Mouse (Mus musculus) heart, postnatal 36 days (tissue): Measurements from ENCODE around the gene Lce1h. TPM values are rescaled to one million over a fixed set of nuclear protein-coding genes. Genes with fewer than 3 reads are reported as not detected.

Experiments
- DNase-seq, 2 experiments: peaks; one replicate each; pipeline ENCODE4 v3.0.0; 2021 to 2022
- intact Hi-C: fragments of 180-260 bp; cut with DNase I; formaldehyde crosslinking; loops from one replicate; pipeline ENCODE4 v1.15.1; 2025
- total RNA-seq, 2 experiments: library from RNA; stranded (reverse); gene quantifications; 2 replicates each; pipeline ENCODE4 v1.2.3; 2021

Gene Lce1h
- not detected for total RNA-seq

DNA sequence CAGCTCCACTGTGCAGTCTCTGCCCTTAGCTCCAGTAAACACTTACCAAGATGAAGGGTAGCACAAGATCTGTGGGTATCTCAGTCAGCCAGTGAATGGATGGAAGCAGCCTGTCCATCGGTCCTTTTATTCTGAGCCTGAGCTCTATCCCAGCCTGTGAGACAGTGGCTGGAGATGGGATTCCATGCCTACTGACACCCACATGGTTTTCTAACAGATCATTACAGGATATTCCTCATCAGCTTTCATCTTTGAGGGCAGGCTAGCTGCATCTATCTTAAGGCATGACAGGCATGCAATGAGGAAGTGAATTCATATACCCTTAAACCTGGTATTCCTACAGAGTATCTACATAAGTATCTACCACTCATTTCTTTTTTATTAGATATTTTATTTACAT, at the start of gene Lce1h:
Lce1h (minus strand) TSS at position 101 of the 400 bp plus-strand sequence.
- intact Hi-C loops = loop anchor here (10.0 kb wide), 1 partner anchor 610 kb away; no protein-coding TSS in a partner anchor
- DNase-seq = no peak

DNA sequence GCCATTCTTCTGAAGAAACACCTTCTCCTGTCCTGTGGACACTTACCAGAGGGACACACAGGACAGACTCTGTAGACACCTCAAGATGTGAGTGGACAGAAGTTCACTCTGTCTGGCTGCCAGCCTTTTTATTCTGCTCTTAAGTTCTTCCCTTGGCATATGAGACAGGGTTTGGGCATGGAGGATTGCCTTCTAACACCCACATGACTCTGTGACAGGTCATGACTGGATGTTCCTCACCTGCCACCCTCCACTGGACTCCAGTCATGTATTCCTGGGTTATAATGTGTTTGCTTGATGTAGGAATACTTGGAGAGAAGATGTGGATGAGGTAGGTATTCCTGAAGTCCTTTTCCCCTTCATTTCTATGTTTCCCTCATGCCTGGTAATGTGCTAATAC, 42.9 kb upstream of the Lce1h start, which contains the start of gene Lce1k:
Lce1k (minus strand) TSS at position 101 of the 400 bp plus-strand sequence.
- no peak for DNase-seq
- intact Hi-C loops = no loop called here

DNA sequence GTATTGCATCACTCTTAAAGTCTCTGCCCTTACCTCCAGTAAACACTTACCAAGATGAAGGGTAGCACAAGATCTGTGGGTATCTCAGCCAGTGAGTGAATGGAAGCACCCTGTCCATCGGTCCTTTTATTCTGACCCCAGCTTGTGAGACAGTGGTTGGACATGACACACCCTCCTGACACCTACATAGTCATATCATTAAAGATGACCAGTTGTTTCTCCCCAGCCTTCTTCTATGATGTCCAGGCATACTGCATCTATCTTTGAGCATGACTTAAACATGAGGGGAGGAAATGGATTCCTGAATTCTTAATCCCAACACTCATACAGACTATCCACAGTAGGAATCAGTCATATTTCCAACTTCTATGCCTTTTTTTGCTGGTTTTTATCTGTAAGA, 25.5 kb upstream of the Lce1h start, which contains the start of gene Lce1j:
Lce1j (minus strand) TSS at position 101 of the 400 bp plus-strand sequence.
- DNase-seq = no peak
- intact Hi-C loops = no loop called here

DNA sequence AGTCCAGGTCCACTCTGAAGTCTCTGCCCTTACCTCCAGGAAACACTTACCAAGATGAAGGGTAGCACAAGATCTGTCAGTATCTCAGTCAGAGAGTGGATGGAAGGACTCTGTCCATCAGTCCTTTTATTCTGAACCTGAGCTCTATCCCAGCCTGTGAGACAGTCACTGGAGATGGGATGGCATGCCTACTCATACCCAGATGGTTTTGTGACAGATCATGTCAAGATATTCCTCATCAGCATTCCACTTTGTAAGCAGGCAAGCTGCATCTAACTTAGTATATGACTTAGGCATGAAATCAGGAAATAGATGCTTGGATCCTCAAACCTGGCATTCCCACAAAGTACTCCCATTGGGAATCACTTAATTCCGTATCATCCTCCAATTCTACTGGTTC, 13.9 kb upstream of the Lce1h start, which contains the start of gene Lce1i:
Lce1i (minus strand) TSS at position 101 of the 400 bp plus-strand sequence.
- DNase-seq = no peak
- intact Hi-C loops = no loop called here

GRCm38 (mm10) chr3:92771573-92771972, 6.7 kb upstream of the Lce1h start:
- no peak for DNase-seq
- intact Hi-C loops = no loop called here

GRCm38 (mm10) chr3:92753197-92753596, 11.7 kb downstream of the Lce1h start:
- intact Hi-C loops = no loop called here
- no peak for DNase-seq

DNA sequence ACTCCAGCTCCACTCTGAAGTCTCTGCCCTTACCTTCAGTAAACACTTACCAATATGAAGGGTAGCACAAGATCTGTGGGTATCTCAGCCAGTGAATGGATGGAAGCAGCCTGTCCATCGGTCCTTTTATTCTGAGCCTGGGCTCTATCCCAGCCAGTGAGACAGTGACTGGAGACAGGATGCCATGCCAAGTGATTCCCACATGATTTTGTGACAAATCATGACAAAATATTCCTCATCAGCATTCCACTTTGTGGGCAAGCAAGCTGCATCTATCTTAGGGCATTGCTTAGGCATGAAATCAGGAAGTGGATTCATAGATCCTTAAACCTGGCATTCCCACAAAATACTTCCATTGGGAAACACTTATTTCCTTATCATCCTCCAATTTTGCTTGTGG, 12.6 kb downstream of the Lce1h start, which contains the start of gene Lce1g:
Lce1g (minus strand) TSS at position 101 of the 400 bp plus-strand sequence.
- DNase-seq = no peak
- intact Hi-C loops = no loop called here

DNA sequence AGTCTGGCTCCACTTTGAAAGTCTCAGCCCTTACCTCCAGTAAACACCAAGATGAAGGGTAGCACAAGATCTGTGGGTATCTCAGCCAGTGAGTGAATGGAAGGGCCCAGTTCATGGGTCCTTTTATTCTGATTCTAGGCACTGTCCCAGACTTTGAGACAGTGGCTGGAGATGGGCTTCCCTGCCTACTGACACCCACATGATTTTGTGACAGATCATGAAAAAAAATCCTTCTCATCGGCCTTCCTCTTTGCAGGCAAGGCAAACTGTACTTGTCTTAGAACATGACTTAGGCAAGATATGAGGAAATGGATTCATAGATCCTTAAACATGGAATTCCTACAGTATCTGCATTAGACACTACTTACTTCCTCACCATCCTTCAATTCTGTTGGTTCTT, 25.9 kb downstream of the Lce1h start, which contains the start of gene Gm38119:
Gm38119 (minus strand) TSS at position 101 of the 400 bp plus-strand sequence.
- intact Hi-C loops = no loop called here
- no peak for DNase-seq

GRCm38 (mm10) chr3:92722631-92723030, 42.2 kb downstream of the Lce1h start:
- intact Hi-C loops = no loop called here
- no peak for DNase-seq

DNA sequence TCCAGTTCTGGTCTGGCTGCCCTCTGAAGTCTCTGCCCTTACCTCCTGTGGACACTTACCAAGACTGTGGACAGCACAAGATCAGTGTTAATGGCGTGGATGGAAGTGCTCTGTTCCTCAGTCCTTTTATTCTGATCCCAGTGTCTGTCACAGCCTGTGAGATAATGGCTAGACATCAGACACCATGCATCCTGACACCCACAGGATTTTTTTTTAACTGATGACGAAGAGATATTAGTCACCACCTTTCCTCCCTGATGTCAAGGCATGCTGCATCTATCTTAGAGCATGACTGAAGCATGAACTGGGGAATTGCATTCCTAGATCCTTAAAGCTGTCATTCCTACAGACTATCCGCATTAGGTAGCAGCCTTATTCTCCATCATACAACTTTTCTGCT, 44.6 kb downstream of the Lce1h start, which contains the start of gene Lce1f:
Lce1f (minus strand) TSS at position 101 of the 400 bp plus-strand sequence.
- intact Hi-C loops = no loop called here
- no peak for DNase-seq

- DNase-seq = no peak
- intact Hi-C loops = no loop called here
Measured at GRCm38 (mm10) chr3:92715122-92715521, 49.7 kb downstream of the Lce1h start.

Other genes starting within 250 kb of the Lce1h start
- gene 2310046K23Rik, start 230.6 kb downstream of the Lce1h start, total RNA-seq = not detected
- not detected for gene Ivl, start 191.3 kb downstream of the Lce1h start, total RNA-seq
- gene Smcp, start 176.1 kb downstream of the Lce1h start, total RNA-seq = not detected
- not detected for gene 2210017I01Rik, start 157.6 kb downstream of the Lce1h start, total RNA-seq
- gene Lce6a, start 143.4 kb downstream of the Lce1h start, total RNA-seq = not detected
- gene Lce1a1, start 116.8 kb downstream of the Lce1h start, total RNA-seq = not detected
- gene Lce1b, start 108.1 kb downstream of the Lce1h start, total RNA-seq = not detected
- gene Lce1a2, start 94.8 kb downstream of the Lce1h start, total RNA-seq = not detected
- gene Lce1c, start 85.8 kb downstream of the Lce1h start, total RNA-seq = not detected
- not detected for gene Lce1d, start 77.9 kb downstream of the Lce1h start, total RNA-seq
- not detected for gene Lce1e, start 56.0 kb downstream of the Lce1h start, total RNA-seq
- not detected for gene Lce1f, start 44.7 kb downstream of the Lce1h start, total RNA-seq
- not detected for gene Gm38119, start 26.0 kb downstream of the Lce1h start, total RNA-seq
- gene Lce1g, start 12.7 kb downstream of the Lce1h start, total RNA-seq = not detected
- not detected for gene Lce1i, start 13.8 kb upstream of the Lce1h start, total RNA-seq
- not detected for gene Lce1j, start 25.4 kb upstream of the Lce1h start, total RNA-seq
- not detected for gene Lce1k, start 42.8 kb upstream of the Lce1h start, total RNA-seq
- not detected for gene Kprp, start 62.2 kb upstream of the Lce1h start, total RNA-seq
- not detected for gene Lce1l, start 86.2 kb upstream of the Lce1h start, total RNA-seq
- gene 2310050C09Rik, start 105.2 kb upstream of the Lce1h start, total RNA-seq = not detected
- gene Lce3a, start 161.2 kb upstream of the Lce1h start, total RNA-seq = not detected
- gene Lce3b, start 167.9 kb upstream of the Lce1h start, total RNA-seq = not detected
- not detected for gene Lce3c, start 179.4 kb upstream of the Lce1h start, total RNA-seq
- not detected for gene Lce3d, start 192.3 kb upstream of the Lce1h start, total RNA-seq
- gene Lce3e, start 202.0 kb upstream of the Lce1h start, total RNA-seq = not detected
- not detected for gene Lce3f, start 227.2 kb upstream of the Lce1h start, total RNA-seq